Mouse (Mus musculus) adrenal gland, postnatal 36 days (tissue): Measurements from ENCODE around the gene Tmtc1. TPM values are rescaled to one million over a fixed set of nuclear protein-coding genes. Genes with fewer than 3 reads are reported as not detected.
A peak's percentile ranks its signal among the peaks of the same experiment; 100 is the strongest.

Source experiments
- DNase-seq, 2 experiments: peaks; one replicate each; pipeline ENCODE4 v3.0.0; 2021; ENCODE audit warnings: mixed read lengths in 1 of 2
- total RNA-seq, 2 experiments: library from RNA; stranded (reverse); gene quantifications; 2 replicates each; pipeline ENCODE4 v1.2.3; 2021

The Tmtc1 gene
- total RNA-seq, 2 experiments from 2014 or later: 12.0 to 13.8 TPM

DNA sequence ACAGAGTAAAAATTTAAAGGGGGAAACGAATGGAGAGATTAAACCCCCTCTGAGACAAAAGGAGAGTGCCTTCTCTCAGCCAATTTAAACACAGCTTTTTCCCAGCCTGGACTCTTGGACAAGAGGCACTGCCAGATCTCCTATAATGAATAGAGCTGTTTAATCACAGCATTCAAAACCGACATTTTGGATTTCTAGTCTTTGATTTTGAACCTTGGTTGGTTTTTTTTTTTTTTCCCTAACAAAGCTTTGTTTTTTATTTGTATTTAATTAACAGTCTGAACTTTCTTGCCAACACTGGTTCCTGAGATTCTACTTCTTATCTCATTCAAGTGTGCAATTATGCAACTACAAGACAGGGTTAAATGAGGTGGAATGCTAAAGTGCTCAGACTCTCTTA is 133.2 kb downstream of the Tmtc1 start:
- DNase-seq: no peak

DNA sequence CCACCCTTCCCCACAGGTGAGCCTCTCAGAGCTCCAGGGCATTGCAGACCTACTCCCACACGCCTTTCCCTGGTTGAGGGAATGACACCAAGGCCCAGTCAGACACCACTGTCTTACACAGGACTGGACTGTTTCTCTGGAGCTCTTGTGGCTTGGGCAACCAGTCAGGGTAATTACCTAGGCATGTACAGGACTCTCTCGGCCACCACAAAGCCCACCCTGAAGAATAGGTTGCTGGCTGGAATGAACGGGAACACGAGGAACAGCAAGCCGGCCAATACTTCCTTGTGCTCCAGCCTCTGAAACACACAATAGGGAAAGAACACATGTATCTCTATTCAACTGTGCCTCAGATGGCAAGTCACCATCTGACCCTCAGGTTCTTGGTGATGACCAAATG is 138.4 kb downstream of the Tmtc1 start:
- peak in 1 of 2 experiments; percentile 6 for DNase-seq

DNA sequence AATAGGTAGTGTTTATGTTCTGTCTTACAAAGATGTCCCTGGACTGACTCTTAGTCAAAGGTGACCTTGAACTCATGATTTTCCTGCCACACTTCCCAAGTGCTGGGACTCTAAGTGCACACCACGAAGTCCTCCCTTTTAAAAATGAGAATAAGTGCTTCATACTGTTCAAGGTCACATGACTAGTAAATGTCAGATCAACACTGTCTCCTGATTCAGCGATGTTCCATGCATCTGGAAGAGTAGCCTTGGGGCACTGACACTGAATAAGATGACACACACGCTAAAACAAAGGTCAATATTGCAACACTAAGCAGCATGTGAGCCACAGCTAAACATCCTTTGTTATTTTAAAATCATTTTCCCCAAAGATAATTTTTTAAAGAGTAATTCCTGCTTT is 139.0 kb downstream of the Tmtc1 start:
- DNase-seq: peak; percentile 35 to 40

GRCm38 (mm10) chr6:148302261-148302660 is 141.9 kb downstream of the Tmtc1 start:
- DNase-seq: no peak

DNA sequence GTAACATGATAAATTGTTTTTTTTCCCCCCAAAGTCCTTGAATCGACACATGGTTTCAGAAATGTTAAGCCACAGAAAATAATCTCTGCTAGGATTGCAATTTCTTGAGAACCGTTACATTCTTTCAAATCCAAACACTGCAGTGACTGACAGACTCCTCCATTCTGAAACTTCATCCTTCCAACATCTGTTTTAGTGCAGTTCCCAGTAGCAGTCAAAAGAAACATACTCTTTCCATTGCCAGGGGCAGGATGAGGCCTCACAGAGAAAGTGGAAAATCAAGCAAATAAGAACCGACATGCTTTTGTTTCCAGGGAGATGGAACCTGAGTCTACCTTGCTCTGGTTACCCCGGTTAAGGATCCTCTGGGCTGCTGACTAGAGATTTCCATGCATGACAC is 147.1 kb downstream of the Tmtc1 start:
- no peak for DNase-seq

DNA sequence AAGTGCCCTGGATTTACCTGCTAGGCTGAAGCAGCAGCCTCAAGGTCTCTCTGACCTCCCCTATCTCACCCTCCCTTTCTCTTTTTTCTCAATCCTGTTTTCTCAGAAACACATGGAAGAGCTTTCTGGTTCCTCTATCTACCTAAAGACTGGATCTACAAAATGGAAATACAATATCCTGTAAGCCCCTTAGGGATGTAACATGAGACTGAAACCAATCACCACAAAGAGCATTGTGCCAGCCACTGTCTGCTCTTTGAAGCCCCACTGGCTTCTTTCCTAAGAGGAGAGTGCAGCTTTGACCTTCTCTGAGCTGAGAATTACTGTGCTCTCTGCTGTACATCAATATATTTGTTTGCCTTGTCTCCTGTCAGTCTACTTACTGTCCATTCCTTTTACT is 147.8 kb downstream of the Tmtc1 start:
- no peak for DNase-seq

- DNase-seq: no peak
Observed at GRCm38 (mm10) chr6:148294506-148294905, 149.7 kb downstream of the Tmtc1 start.

DNA sequence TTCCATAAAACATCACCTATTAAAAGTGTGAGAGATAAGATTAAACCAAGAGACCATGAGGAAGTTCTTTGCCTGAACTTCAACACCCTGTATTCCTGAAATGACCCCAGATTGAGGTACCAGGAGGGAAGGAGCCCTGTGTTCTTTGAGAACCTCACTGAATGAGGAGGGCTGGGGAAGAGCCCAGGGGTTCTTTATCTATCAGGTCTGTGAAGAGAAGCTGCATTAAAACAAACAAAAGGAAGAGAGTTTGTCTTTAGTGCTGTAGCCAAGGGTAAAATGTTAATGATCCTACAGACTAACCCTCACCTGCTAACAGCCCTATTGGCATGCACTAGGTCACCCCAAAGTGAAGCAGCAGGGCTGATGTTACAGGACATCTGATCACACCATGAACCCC is 153.3 kb downstream of the Tmtc1 start:
- DNase-seq: no peak

GRCm38 (mm10) chr6:148283224-148283881 is 160.8 kb downstream of the Tmtc1 start:
- DNase-seq: peak; percentile 12 to 19

- DNase-seq: no peak
Observed at GRCm38 (mm10) chr6:148279240-148279639, 164.9 kb downstream of the Tmtc1 start.

GRCm38 (mm10) chr6:148276418-148276817 is 167.8 kb downstream of the Tmtc1 start:
- no peak for DNase-seq

- no peak for DNase-seq
Observed at GRCm38 (mm10) chr6:148275046-148275445, 169.1 kb downstream of the Tmtc1 start.

- no peak for DNase-seq
Observed at GRCm38 (mm10) chr6:148260729-148261101, 183.5 kb downstream of the Tmtc1 start.

- DNase-seq: no peak
Observed at GRCm38 (mm10) chr6:148259979-148260728, 184.0 kb downstream of the Tmtc1 start.

- DNase-seq: no peak
Observed at GRCm38 (mm10) chr6:148259074-148259473, 185.1 kb downstream of the Tmtc1 start.

- DNase-seq: no peak
Observed at GRCm38 (mm10) chr6:148257805-148258204, 186.4 kb downstream of the Tmtc1 start.

GRCm38 (mm10) chr6:148256109-148256508 is 188.1 kb downstream of the Tmtc1 start:
- no peak for DNase-seq

DNA sequence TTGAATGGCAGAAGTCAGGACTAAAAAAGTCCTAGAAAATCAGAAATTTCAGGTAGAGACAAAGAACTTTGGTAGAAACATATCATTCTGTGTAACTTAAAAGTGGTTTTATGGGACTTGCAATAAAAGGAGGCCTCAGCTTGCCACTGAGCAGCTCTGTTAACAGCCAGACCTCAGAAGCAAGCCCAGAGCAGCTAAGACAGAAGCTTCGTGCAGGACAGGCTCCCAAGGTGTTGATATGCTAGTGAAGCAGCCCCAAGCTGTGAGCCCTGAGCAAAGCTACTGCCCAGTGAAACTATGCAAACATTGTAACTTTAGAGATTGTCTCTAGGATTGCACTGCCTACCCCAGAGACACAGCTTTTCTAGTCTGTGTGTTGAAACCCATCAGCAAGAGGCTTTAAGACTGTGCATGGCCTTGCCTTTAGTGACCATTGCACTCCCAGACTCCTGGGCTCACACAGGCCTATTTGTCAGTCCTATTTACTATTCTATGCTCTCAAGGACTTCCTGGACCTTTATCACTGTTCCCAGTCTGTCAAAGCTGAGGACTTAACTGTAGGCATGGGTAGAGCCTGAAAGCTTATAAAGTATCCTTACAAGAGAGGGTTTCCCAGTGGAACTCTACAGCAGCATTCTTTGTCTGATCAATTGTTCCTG is 188.7 kb downstream of the Tmtc1 start:
- DNase-seq: no peak

DNA sequence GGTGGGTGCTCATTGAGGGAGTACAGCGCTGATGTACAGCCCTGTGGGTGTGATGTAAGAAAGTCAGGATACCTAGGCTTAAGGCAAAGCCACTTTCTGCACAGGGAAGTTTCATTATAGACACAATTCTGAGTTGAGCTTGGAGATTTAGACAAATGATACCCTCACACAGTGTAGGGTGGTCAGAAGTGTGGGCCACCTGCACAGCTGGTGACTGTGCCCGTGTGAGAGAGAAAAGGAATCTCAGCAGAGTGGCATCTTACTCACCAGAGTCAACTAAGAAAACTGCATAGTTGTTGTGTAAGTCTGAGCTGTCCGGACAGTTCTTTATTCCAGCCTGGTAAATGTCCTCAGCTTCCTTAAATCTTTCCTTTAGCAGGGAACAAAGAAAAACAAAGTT is 195.0 kb downstream of the Tmtc1 start:
- DNase-seq: no peak

GRCm38 (mm10) chr6:148248625-148249024 is 195.6 kb downstream of the Tmtc1 start:
- DNase-seq: peak; percentile 47 to 68

DNA sequence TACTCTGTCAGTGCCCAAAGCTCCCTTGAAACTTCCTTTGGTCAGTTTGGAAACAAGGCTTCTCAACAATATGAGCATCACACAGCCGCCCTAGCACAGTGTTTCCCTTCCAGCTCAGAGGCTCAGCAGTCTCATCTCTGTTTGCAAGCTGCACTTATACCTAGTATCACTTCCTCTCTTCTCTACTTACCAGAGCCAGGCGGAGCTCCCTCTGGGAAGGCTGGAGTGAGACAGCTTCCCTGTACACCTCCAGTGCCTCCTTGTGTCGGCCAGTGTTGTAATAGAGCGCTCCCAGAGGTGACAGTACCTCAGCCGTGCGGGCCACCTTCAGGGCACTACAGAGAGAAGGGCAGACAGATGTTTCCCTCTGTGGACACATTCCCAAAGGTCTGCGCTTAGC is 197.6 kb downstream of the Tmtc1 start:
- DNase-seq: no peak

GRCm38 (mm10) chr6:148244836-148245235 is 199.4 kb downstream of the Tmtc1 start:
- DNase-seq: no peak

- DNase-seq: no peak
Observed at GRCm38 (mm10) chr6:148242304-148242703, 201.9 kb downstream of the Tmtc1 start.
